Mouse (Mus musculus) megakaryocyte, embryonic 14.5 days (primary cell): ENCODE data around the gene Hjurp. TPM values are rescaled to one million over a fixed set of nuclear protein-coding genes. Genes with fewer than 3 reads are reported as not detected.

Source experiments
- H3K27me3 ChIP-seq: replicated peaks from 2 replicates; pipeline ENCODE3; 2012; ENCODE audit warnings: inconsistent platforms
- H3K36me3 ChIP-seq: replicated peaks from 2 replicates; pipeline ENCODE3; 2012; ENCODE audit warnings: low read length, inconsistent platforms, mixed read lengths
- H3K4me1 ChIP-seq: 2 replicates; pipeline ENCODE4 v1.6.1; 2012; ENCODE audit warnings: inconsistent platforms
- H3K4me3 ChIP-seq: replicated peaks from 2 replicates; pipeline ENCODE3; 2012; ENCODE audit warnings: moderate library complexity, mild to moderate bottlenecking, inconsistent platforms
- H3K9me3 ChIP-seq: 2 replicates; pipeline ENCODE4 v1.6.1; 2012; ENCODE audit warnings: inconsistent platforms
- FLI1 ChIP-seq: IDR thresholded peaks from 2 replicates; pipeline ENCODE4 v1.6.1; 2012; ENCODE audit warnings: low read length, inconsistent platforms, mixed read lengths
- GATA1 ChIP-seq: IDR thresholded peaks from 3 replicates; pipeline ENCODE4 v1.6.1; 2012; ENCODE audit warnings: mixed read lengths, low read length, inconsistent platforms, borderline replicate concordance
- polyA plus RNA-seq: library from polyadenylated mRNA; stranded (reverse); fragments of >175 nt; gene quantifications from 2 replicates; pipeline ENCODE4 v1.2.3, GENCODE M21; 2012; ENCODE audit warnings: low replicate concordance; ENCODE audit not compliant: insufficient read depth

Hjurp gene
- polyA plus RNA-seq, 1 experiment: 2.4 TPM

- peaks cover 26% of the 10 kb centered on the region for H3K9me3 ChIP-seq
- no peaks in the 10 kb centered on the region for H3K36me3 ChIP-seq
- H3K4me3 ChIP-seq: no peak overlapping the region
- peaks cover 25% of the 10 kb centered on the region for H3K4me1 ChIP-seq
- no peak for TF ChIP-seq GATA1
- no peak for TF ChIP-seq FLI1
- H3K27me3 ChIP-seq: peaks cover 10% of the 10 kb centered on the region
These were observed 6.2 kb upstream of the Hjurp start for GRCm38 (mm10) chr1:88283376-88284227.

- Histone ChIP-seq H3K36me3 (no peaks in the 10 kb centered on the region), H3K4me1 (peaks cover 32% of the 10 kb centered on the region), H3K9me3 (peaks cover 26% of the 10 kb centered on the region), H3K4me3 (no peak overlapping the region), H3K27me3 (peaks cover 10% of the 10 kb centered on the region)
- TF ChIP-seq GATA1: no peak
- no peak for TF ChIP-seq FLI1
These were observed 4.9 kb upstream of the Hjurp start for GRCm38 (mm10) chr1:88282301-88282700.

DNA sequence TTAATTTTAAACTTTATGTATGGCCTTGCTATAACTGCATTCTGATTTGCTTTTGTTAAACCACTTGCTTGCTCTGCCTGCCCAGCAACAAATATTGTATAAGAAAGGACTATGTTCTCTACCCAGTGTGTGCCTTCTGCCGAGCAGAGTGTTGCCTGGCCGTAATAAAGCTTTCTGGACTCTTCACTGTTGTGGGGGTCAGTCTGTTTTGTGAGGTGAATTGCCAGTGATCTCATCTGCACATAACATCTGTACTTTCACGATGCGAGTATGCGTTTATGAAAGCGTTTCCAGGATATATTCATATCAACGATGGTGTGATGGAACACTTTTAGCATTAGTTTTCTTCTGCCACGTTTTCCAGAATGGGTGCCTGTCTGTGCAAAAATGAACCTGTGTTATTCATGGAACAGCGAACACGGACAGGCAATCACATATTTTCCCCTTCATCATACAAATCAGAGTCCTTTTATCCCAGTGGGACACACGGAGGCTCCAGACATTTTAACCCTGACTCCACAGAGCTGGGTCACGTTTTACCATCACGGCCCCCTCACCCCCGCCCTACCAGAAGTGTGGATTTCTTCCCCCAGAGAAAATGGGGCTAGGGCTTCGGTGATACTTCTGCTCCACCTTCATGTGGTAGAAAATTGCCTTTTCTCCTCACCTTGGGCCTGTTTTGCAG lies 2.7 kb upstream of the Hjurp start:
- TF ChIP-seq GATA1: no peak
- TF ChIP-seq FLI1: no peak
- Histone ChIP-seq H3K36me3 (peaks cover 9% of the 10 kb centered on the region), H3K4me1 (peaks cover 48% of the 10 kb centered on the region), H3K9me3 (peaks cover 18% of the 10 kb centered on the region), H3K4me3 (no peak overlapping the region), H3K27me3 (peaks cover 2% of the 10 kb centered on the region)

GRCm38 (mm10) chr1:88279111-88280005 lies 1.9 kb upstream of the Hjurp start:
- H3K4me3 ChIP-seq: peak overlapping the region; percentile 6
- peaks cover 2% of the 10 kb centered on the region for H3K27me3 ChIP-seq
- peaks cover 53% of the 10 kb centered on the region for H3K4me1 ChIP-seq
- peaks cover 17% of the 10 kb centered on the region for H3K36me3 ChIP-seq
- peaks cover 10% of the 10 kb centered on the region for H3K9me3 ChIP-seq
- TF ChIP-seq FLI1 (no peak), GATA1 (no peak)

- H3K36me3 ChIP-seq: peaks cover 31% of the 10 kb centered on the region
- H3K4me1 ChIP-seq: peaks cover 65% of the 10 kb centered on the region
- 0 out of 2 replicates have a peak, but pooled peaks cover 2% of the 10 kb centered on the region for H3K9me3 ChIP-seq
- no peak for TF ChIP-seq GATA1
- no peak for TF ChIP-seq FLI1
- peak overlapping the region; percentile 90 for H3K4me3 ChIP-seq
- no peaks in the 10 kb centered on the region for H3K27me3 ChIP-seq
These were observed 532 bp upstream of the Hjurp start for GRCm38 (mm10) chr1:88277818-88278511.

DNA sequence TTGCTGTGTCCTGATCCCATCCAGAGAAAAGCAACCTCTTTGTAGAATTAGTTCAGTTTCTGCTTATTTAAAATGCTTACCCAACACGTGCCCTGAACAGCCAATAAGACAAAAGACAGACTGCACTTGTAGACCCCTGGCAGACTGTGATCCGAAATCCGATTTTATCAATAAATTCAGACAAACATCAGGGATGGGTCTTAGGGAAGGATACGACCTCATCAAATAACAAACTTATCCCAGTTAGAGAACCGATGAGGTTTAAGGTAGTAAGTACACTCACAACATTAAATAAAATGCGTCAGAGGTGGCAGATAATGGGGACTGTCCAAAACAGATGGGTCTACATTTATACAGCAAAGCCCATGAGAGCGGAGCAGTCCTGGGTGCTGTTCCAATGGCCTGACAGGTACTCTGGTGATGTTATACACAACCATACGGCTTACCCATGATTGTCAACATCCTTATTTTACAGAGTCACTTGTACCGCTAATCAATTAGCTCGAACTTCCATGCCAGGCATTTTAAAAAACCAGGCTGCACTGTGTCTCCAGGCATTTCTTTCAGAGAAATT lies 822 bp downstream of the Hjurp start:
- H3K4me3 ChIP-seq: peak overlapping the region; percentile 90
- peaks cover 69% of the 10 kb centered on the region for H3K4me1 ChIP-seq
- no peak for TF ChIP-seq GATA1
- peaks cover 45% of the 10 kb centered on the region for H3K36me3 ChIP-seq
- no peaks in the 10 kb centered on the region for H3K27me3 ChIP-seq
- peaks cover 5% of the 10 kb centered on the region; the same call in 1 of the 2 replicates for H3K9me3 ChIP-seq

- peak overlapping the region; percentile 90 for H3K4me3 ChIP-seq
- peaks cover 7% of the 10 kb centered on the region; the same call in 1 of the 2 replicates for H3K9me3 ChIP-seq
- TF ChIP-seq FLI1: 0 out of 2 replicates have a peak, but pooled peaks have one; percentile 7
- TF ChIP-seq GATA1: no peak
- H3K27me3 ChIP-seq: no peaks in the 10 kb centered on the region
- peaks cover 69% of the 10 kb centered on the region for H3K4me1 ChIP-seq
- H3K36me3 ChIP-seq: peaks cover 50% of the 10 kb centered on the region
These were observed 1.5 kb downstream of the Hjurp start for GRCm38 (mm10) chr1:88275698-88276523.

- Histone ChIP-seq H3K27me3 (no peaks in the 10 kb centered on the region), H3K36me3 (peaks cover 55% of the 10 kb centered on the region), H3K4me3 (no peak overlapping the region), H3K4me1 (peaks cover 68% of the 10 kb centered on the region), H3K9me3 (peaks cover 7% of the 10 kb centered on the region; the same call in 1 of the 2 replicates)
- TF ChIP-seq FLI1 (0 out of 2 replicates have a peak, but pooled peaks have one; percentile 10), GATA1 (no peak)
These were observed 2.3 kb downstream of the Hjurp start for GRCm38 (mm10) chr1:88275078-88275680.
